Mouse (Mus musculus) lung, postnatal 25 days (tissue): ENCODE data around the gene Zyx.

Experiments used
- DNase-seq: peaks from one replicate; pipeline ENCODE4 v3.0.0; 2022; ENCODE audit warnings: low spot score

The Zyx gene

GRCm38 (mm10) chr6:42350968-42351775, 1.7 kb downstream of the Zyx start:
- no peak for DNase-seq

- peak; percentile 53 for DNase-seq
These were observed 2.5 kb downstream of the Zyx start for GRCm38 (mm10) chr6:42351776-42352485.

DNA sequence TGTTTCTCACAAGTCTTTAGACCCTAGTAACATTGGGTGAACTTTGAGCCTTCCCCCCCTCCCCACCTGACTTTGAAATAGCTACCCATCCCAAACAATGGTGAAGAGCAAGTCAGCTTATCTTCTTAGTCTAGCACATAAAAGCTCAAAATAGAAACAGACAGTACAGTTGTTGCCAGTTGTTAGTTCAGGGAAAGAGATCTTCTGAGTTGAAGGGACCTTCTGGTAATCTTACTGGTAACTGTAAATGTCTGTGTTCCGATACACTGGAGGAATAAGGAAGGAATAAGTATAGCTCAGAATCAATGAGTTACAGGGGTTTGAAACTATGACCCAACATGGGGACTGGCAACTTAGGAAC, 3.0 kb downstream of the Zyx start:
- no peak for DNase-seq

DNA sequence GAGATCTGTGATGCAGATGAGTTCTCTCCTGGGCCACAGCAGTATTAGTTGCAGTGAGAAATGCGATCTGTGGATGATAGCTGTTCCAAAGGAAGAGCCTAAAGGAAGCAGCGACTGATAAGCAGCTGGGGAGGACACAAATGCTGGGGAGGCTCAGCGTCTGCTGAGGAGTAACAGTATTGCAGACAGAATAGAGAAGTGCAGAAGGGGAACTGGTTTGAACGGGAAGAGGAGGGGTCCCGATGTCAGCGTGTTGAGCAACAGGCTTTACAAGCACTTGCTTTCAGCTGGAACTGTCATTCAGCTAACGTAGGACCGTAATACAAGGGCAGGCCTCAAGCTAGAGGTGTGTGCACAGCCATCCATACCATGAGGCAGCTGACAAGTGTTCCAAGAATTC, 3.8 kb downstream of the Zyx start:
- DNase-seq, result peak; percentile 58

DNA sequence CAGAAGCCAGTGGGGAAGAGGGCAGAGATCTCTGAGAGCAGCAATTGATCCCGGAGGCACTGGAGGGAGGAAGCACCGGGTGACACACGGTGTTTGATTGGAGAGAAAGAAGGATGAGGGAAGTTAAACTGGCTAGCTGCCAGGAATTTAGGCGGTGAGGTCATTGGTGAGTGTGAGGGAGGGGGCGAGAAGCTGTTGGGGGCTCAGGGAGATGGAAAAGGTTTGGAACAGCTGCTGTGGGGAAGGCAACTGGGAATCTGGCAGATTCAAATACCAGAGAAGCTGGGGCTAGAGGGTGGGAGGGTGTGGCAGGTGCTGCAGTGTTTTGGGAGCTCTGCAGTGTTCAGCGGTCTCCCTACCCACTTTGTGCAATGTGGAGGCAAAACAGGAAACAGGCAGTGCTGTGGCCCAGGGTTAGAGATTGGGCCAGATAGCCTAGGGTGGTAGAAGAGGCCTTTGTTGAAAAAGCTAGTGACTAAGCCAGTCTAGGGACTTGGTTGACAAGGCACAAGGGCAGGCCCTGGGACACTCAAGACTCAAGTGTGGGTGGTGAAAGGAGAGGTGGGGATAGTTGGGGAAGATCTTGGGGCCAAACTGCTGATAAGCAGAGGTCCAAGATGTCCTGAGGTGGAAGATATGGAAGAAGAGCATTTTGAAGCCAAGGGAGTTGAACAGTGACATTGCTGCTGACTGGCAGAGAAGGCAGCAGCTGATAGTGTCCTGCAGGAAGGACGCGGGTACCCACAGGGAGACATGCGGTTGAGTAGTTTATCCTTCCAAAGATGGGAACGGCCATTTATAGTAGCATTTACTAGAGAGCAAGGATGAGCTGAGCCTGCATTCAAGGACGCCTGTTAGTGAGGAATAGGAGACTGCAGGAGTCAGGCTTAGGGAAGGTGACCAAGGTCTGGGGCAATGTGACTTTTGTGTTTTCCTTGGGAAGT, 4.9 kb downstream of the Zyx start:
- DNase-seq, result peak; percentile 43

GRCm38 (mm10) chr6:42355366-42355765, 5.9 kb downstream of the Zyx start:
- DNase-seq, result no peak

GRCm38 (mm10) chr6:42355794-42356600, 6.6 kb downstream of the Zyx start:
- DNase-seq, result no peak

- no peak for DNase-seq
These were observed 7.5 kb downstream of the Zyx start for GRCm38 (mm10) chr6:42356913-42357312.

DNA sequence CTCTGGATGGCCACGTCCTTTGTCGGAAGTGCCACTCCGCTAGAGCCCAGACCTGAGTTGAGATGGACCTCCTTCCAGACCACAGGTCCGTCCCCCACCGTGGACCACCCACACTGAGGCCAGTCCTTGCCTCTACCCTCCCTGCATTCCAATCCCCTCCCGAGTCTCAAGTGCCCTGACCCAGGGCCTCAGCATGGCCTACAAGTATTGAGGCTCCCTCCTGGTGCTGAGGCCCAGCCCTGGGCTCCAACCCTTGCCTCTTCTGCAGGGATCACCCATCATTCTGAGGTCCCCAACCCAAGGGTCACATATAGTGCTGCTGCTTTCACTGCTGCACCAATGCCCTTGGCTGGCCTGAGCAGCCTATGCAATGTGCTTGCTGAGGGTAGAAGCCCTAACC, 8.5 kb downstream of the Zyx start:
- DNase-seq, result no peak

- no peak for DNase-seq
These were observed 9.5 kb downstream of the Zyx start for GRCm38 (mm10) chr6:42358901-42359300.

- DNase-seq, result no peak
These were observed 10.1 kb downstream of the Zyx start for GRCm38 (mm10) chr6:42359364-42360147.

GRCm38 (mm10) chr6:42360231-42360840, 10.9 kb downstream of the Zyx start:
- no peak for DNase-seq

DNA sequence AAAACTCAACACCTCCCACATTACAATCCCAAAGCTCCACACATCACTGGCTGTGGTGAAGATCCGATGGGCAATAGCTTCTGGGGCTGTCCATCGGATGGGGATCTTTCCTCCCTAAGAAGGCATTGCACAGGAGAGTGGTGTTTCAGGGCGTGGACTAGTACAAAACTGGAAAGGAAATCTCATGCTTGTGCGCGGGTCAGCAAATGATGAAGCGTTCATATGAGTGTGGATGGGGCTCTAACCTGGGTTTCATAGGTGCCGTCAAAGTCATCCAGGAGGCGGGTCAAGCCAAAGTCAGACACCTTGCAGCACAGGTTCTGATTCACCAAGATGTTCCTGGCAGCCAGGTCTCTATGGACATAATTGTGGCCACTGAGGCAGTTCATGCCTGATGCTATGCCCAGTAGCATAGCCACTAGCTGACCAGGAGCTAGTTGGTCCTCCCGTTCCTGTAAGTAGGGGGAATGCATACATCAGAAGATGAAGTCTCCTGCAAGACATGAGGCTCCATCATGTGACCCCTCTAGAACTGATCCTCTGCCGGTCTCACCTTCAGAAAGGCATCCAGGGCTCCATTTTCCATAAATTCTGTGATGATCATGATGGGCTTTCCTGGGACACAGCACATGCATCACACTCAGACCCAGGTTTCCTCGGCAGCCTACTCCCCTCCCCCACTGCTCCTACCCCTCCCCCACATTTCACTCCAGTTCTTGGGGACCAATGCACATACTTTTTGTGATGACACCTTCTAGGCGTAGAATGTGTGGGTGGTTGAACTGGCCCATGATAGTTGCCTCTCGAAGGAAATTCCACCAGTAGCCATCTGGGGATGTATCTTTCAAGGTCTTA, 11.8 kb downstream of the Zyx start:
- no peak for DNase-seq

GRCm38 (mm10) chr6:42362074-42362473, 12.6 kb downstream of the Zyx start:
- DNase-seq, result no peak

GRCm38 (mm10) chr6:42362497-42362896, 13.1 kb downstream of the Zyx start:
- no peak for DNase-seq

- peak; percentile 56 for DNase-seq
These were observed 13.5 kb downstream of the Zyx start for GRCm38 (mm10) chr6:42362974-42363373.

DNA sequence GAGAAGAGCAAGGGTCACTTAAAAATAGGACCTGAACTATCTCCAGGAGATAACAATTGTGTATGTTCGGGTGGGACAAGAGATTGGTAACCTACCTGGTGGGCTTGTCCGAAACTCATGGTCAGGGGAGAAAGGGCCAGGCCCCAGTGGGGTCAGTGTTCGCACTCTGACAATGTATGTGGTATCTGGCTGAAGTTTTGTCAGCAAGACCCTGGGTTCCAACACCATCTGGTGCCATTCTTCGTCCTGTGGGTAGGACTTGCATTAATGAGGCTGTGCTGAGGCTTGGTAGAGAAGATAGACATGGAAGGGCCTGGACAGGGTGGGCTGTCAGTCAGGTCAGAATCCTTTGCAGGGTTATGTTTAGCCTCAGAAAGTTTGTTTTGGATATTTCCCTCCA, 14.6 kb downstream of the Zyx start:
- no peak for DNase-seq

DNA sequence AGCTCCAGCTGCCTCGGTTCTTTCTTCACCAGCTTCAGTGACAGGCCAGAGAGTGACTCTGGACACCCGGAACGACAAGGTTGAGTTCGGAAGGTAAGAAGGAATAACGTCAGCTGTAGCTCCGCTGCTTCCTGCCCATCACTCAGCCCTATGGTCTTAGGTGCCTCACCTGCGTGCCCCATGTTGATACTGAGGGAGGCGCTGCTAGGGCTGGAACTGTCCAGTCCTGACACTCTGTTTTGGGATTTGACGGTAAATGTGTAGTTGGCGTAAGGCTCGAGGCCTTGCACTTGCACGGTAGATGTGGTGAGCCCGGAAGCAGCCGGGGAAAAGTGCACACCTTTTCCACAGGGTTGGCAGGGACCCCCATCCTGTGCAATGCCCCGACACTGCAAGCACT, 15.2 kb downstream of the Zyx start:
- DNase-seq, result no peak

- no peak for DNase-seq
These were observed 15.8 kb downstream of the Zyx start for GRCm38 (mm10) chr6:42365215-42365614.
